Mouse (Mus musculus): ENCODE measurements at regions not wholly inside any gene's neighbourhood (a gene's known extent, or its start where the extent isn't known, plus 50 kb on each side); places are given as distances from the start of the nearest gene placed in this dataset.

DNA sequence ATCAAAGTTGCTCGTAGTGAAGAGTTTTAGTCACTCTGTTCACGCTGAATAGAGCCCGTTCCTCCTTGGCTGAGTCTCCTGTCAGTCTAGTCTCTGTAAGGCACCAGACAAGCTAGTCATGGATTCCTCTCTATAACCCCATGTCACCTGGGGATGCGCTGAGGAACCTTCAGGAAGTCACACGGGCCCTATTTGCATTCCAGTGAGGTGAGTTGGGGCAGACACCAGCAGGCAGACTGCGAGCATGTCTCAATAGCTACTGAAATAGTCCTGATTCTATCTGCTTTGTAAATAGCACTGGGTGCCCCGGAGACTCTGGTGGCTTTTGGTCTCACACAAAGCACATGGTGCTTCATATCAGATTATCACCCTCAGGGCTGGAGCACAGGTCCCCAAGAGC lies 174.6 kb upstream of the Spdye4c start:
- H3K27me3 ChIP-seq (ENCODE audit: insufficient read depth, low read length), result no peaks in the 10 kb centered on the region
- no peaks in the 10 kb centered on the region for H3K36me3 ChIP-seq (replicated peaks; ENCODE audit: insufficient read depth, low read length)
- 0 out of 2 replicates have a peak, but pooled peaks have one; percentile 18 for ATAC-seq
- no peak overlapping the region for H3K9ac ChIP-seq (replicated peaks)
- WGBS (ENCODE audit: insufficient replicate concordance), result 55% methylated on average over 7 of the region's 7 CpGs
- H3K27ac ChIP-seq (ENCODE audit: low read depth), result no peak overlapping the region
- H3K4me2 ChIP-seq (ENCODE audit: low read depth, low read length), result no peak overlapping the region
- TF ChIP-seq CTCF (IDR thresholded peaks at IDR 0.05; ENCODE audit: low read depth) (no peak), EP300 (IDR thresholded peaks at IDR 0.05; ENCODE audit: low read depth) (no peak)
- no peaks in the 10 kb centered on the region for H3K9me3 ChIP-seq (ENCODE audit: low read length)
- no peak for DNase-seq
- H3K4me3 ChIP-seq (ENCODE audit: low read depth, low read length), result no peak overlapping the region
- H3K4me1 ChIP-seq (ENCODE audit: insufficient read depth), result peaks cover 19% of the 10 kb centered on the region

DNA sequence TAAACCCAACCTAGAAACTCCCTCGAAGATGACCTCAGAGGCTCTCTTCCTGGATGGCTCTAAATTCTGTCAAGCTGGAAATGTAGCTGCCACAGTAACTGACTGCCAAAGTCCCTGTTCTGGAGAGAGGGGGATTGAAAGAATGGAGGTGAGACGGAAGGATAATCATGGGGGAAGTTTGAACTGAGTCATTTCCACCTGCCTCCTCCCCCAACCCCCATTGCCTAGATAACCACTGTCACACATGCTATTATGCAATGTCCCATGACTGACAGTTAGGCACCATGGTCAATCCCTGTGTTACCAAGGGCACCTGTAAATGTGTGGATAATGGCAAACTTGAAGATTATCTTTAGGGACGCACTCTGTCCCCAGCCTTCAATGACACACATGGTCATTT lies 172.0 kb upstream of the Spdye4c start:
- 60% methylated on average over 3 of the region's 3 CpGs for WGBS (ENCODE audit: insufficient replicate concordance)
- no peak for DNase-seq
- H3K4me1 ChIP-seq (ENCODE audit: insufficient read depth), result peaks cover 16% of the 10 kb centered on the region; the same call in 1 of the 2 replicates
- no peaks in the 10 kb centered on the region for H3K36me3 ChIP-seq (replicated peaks; ENCODE audit: insufficient read depth, low read length)
- H3K4me2 ChIP-seq (ENCODE audit: low read depth, low read length), result no peak overlapping the region
- no peaks in the 10 kb centered on the region for H3K27me3 ChIP-seq (ENCODE audit: insufficient read depth, low read length)
- no peak overlapping the region for H3K4me3 ChIP-seq (ENCODE audit: low read depth, low read length)
- no peak overlapping the region for H3K27ac ChIP-seq (ENCODE audit: low read depth)
- no peak overlapping the region for H3K9ac ChIP-seq (replicated peaks)
- no peaks in the 10 kb centered on the region for H3K9me3 ChIP-seq (ENCODE audit: low read length)
- no peak for ATAC-seq
- no peak for TF ChIP-seq EP300 (IDR thresholded peaks at IDR 0.05; ENCODE audit: low read depth)
- TF ChIP-seq CTCF (IDR thresholded peaks at IDR 0.05; ENCODE audit: low read depth), result no peak

DNA sequence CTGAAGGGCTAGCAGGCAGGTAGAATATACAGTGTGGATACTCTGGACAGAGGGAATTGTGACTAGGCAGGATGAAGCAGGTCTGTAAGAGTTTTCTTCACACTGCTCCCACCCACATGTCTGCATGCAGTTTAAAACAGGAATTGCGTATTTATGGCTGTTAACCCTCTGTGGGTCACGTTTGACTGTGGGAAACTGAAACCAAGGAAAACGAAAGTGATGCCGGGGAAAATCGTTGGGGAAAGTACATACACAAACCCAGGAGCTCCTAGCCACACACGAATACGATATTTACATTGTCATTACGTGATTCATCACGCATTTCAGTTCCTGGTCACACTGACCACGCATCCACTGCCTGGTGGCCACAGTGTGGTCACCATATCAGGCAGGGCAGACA lies 170.6 kb upstream of the Spdye4c start:
- Histone ChIP-seq H3K27me3 (ENCODE audit: insufficient read depth, low read length) (no peaks in the 10 kb centered on the region), H3K4me2 (ENCODE audit: low read depth, low read length) (0 out of 2 replicates have a peak overlapping the region, but pooled peaks have one; percentile 18), H3K4me1 (ENCODE audit: insufficient read depth) (peaks cover 16% of the 10 kb centered on the region; the same call in 1 of the 2 replicates), H3K4me3 (ENCODE audit: low read depth, low read length) (no peak overlapping the region), H3K36me3 (replicated peaks; ENCODE audit: insufficient read depth, low read length) (no peaks in the 10 kb centered on the region), H3K9me3 (ENCODE audit: low read length) (no peaks in the 10 kb centered on the region), H3K27ac (ENCODE audit: low read depth) (no peak overlapping the region), H3K9ac (replicated peaks) (no peak overlapping the region)
- 64% methylated on average over 10 of the region's 10 CpGs for WGBS (ENCODE audit: insufficient replicate concordance)
- no peak for ATAC-seq
- DNase-seq, result no peak
- no peak for TF ChIP-seq EP300 (IDR thresholded peaks at IDR 0.05; ENCODE audit: low read depth)
- no peak for TF ChIP-seq CTCF (IDR thresholded peaks at IDR 0.05; ENCODE audit: low read depth)

DNA sequence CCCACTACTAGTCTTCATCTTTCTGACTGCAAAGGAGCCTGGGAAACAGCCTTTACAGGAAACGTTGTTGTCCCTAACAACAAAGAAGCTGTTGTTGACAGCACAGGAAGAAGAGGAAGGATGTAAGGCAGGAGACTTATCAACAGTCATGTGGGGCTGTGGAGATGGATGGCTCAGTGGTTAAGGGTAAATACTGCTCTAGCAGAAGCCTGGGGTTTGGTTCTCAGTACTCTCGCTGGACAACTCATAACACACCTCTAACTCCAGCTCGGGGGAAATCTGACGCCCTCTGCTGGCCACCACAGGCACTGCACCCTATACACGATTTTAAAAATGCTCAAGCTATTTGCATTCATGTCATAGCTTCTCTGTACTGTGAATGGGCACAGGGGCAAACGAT lies 168.3 kb upstream of the Spdye4c start:
- Histone ChIP-seq H3K9me3 (ENCODE audit: low read length) (no peaks in the 10 kb centered on the region), H3K9ac (replicated peaks) (no peak overlapping the region), H3K4me3 (ENCODE audit: low read depth, low read length) (no peak overlapping the region), H3K36me3 (replicated peaks; ENCODE audit: insufficient read depth, low read length) (no peaks in the 10 kb centered on the region), H3K4me1 (ENCODE audit: insufficient read depth) (peaks cover 19% of the 10 kb centered on the region), H3K27me3 (ENCODE audit: insufficient read depth, low read length) (no peaks in the 10 kb centered on the region), H3K27ac (ENCODE audit: low read depth) (no peak overlapping the region), H3K4me2 (ENCODE audit: low read depth, low read length) (no peak overlapping the region)
- WGBS (ENCODE audit: insufficient replicate concordance), result 27% methylated on average over 6 of the region's 6 CpGs
- ATAC-seq (peak; percentile 31; the same call in 1 of the 2 replicates), DNase-seq (peak; percentile 30)
- peak; percentile 76 for TF ChIP-seq CTCF (IDR thresholded peaks at IDR 0.05; ENCODE audit: low read depth)
- TF ChIP-seq EP300 (IDR thresholded peaks at IDR 0.05; ENCODE audit: low read depth), result no peak

DNA sequence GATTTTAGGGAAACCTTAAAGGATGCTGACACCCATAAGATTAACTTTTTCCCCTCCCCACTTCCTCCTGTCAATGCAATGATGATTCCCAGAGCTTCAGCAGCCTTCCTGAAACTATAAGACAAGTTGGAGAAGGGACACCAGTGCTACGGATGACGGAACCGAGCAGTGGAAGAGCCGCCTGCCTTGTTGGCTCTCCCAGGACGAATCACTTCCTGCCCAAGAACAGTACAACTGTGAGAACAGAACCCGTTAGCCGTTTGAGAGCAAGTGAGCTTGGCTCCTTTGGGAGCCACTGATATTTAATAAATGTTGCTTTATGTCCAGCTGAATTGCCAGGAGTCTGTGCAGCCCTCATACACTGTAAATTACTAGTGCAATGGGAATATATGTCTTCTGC lies 166.8 kb upstream of the Spdye4c start:
- DNase-seq, result no peak
- WGBS (ENCODE audit: insufficient replicate concordance), result 61% methylated on average over 7 of the region's 7 CpGs
- H3K4me3 ChIP-seq (ENCODE audit: low read depth, low read length), result no peak overlapping the region
- H3K9ac ChIP-seq (replicated peaks), result no peak overlapping the region
- no peaks in the 10 kb centered on the region for H3K36me3 ChIP-seq (replicated peaks; ENCODE audit: insufficient read depth, low read length)
- ATAC-seq, result no peak
- H3K9me3 ChIP-seq (ENCODE audit: low read length), result no peaks in the 10 kb centered on the region
- no peaks in the 10 kb centered on the region for H3K27me3 ChIP-seq (ENCODE audit: insufficient read depth, low read length)
- no peak for TF ChIP-seq EP300 (IDR thresholded peaks at IDR 0.05; ENCODE audit: low read depth)
- TF ChIP-seq CTCF (IDR thresholded peaks at IDR 0.05; ENCODE audit: low read depth), result no peak
- peaks cover 12% of the 10 kb centered on the region for H3K4me1 ChIP-seq (ENCODE audit: insufficient read depth)
- no peak overlapping the region for H3K27ac ChIP-seq (ENCODE audit: low read depth)
- H3K4me2 ChIP-seq (ENCODE audit: low read depth, low read length), result no peak overlapping the region

DNA sequence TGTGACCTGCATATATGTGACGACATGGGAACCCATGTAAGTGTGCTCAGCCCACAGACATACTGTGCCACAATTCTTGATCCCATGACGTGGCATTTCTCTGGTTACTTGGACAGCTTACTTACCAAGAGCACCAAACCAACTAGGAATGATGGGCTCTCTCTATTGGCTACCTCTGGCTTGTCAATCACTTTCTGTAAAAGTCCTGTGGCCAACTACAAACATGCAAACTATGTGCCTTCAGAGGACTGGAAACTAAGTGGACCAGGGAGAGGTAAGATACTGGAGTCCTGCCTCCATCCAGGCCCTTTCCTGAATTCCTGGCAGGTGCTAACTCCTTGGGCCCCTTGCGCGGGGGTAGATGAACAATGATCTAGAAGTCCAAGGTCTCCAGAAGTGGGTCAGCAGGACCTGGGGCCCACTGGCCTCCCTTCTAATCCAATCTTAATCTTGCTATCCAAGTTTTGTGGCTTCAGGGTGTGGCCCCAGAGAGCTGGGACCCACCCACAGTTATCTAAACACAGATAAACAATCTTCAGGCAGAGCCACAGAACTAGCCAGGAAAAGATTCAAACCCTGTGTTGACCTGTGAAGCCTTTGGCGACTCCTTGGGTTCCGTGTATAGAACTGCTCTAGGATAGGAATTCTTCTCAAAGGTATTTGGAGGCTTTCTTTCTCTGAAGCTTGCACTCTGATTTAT lies 163.7 kb upstream of the Spdye4c start:
- no peaks in the 10 kb centered on the region for H3K27me3 ChIP-seq (ENCODE audit: insufficient read depth, low read length)
- WGBS (ENCODE audit: insufficient replicate concordance), result 65% methylated on average over 6 of the region's 6 CpGs
- peak overlapping the region; percentile 67; the same call in 1 of the 2 replicates for H3K9ac ChIP-seq (replicated peaks)
- ATAC-seq, result no peak
- 0 out of 2 replicates have a peak overlapping the region, but pooled peaks have one; percentile 80 for H3K27ac ChIP-seq (ENCODE audit: low read depth)
- peak overlapping the region; percentile 49; the same call in 1 of the 2 replicates for H3K4me3 ChIP-seq (ENCODE audit: low read depth, low read length)
- H3K9me3 ChIP-seq (ENCODE audit: low read length), result no peaks in the 10 kb centered on the region
- H3K4me2 ChIP-seq (ENCODE audit: low read depth, low read length), result peak overlapping the region; percentile 59
- H3K4me1 ChIP-seq (ENCODE audit: insufficient read depth), result peaks cover 12% of the 10 kb centered on the region
- TF ChIP-seq CTCF (IDR thresholded peaks at IDR 0.05; ENCODE audit: low read depth), result no peak
- TF ChIP-seq EP300 (IDR thresholded peaks at IDR 0.05; ENCODE audit: low read depth), result no peak
- no peak for DNase-seq
- no peaks in the 10 kb centered on the region for H3K36me3 ChIP-seq (replicated peaks; ENCODE audit: insufficient read depth, low read length)
